Mouse (Mus musculus) ES-E14 (cell line): ENCODE measurements around the gene Tbc1d16. TPM values are rescaled to one million over a fixed set of nuclear protein-coding genes. Genes with fewer than 3 reads are reported as not detected.

Experiments
- DNase-seq: peaks from one replicate; pipeline ENCODE4 v3.0.0-alpha.2; 2013; ENCODE audit warnings: low read depth, low spot score
- H3K27ac ChIP-seq: 2 replicates; pipeline ENCODE4 v1.5.1; 2012; ENCODE audit warnings: low read depth, mild to moderate bottlenecking, low read length, moderate library complexity, mixed read lengths; ENCODE audit not compliant: poor library complexity, insufficient read depth, severe bottlenecking
- H3K36me3 ChIP-seq: 2 replicates; pipeline ENCODE4 v1.6.1; 2012; ENCODE audit warnings: mild to moderate bottlenecking, low read length, moderate library complexity, mixed read lengths; ENCODE audit not compliant: control insufficient read depth, poor library complexity, insufficient read depth, severe bottlenecking
- H3K4me1 ChIP-seq, 2 experiments: fragments of 150-350 bp in 1 of 2; sonication (generic) in 1 of 2; 2 replicates each; pipeline ENCODE4 v1.6.1; 2012; ENCODE audit warnings: low read length in 2 of 2, mild to moderate bottlenecking in 1 of 2, mixed read lengths in 1 of 2; ENCODE audit not compliant: control insufficient read depth in 2 of 2, insufficient read depth in 2 of 2, poor library complexity in 1 of 2
- H3K4me3 ChIP-seq, 2 experiments: fragments of 150-350 bp in 1 of 2; sonication (generic) in 1 of 2; 2 replicates each; pipeline ENCODE4 v1.5.1; 2012; ENCODE audit warnings: low read length in 2 of 2, low read depth in 1 of 2, mild to moderate bottlenecking in 1 of 2, mixed read lengths in 1 of 2; ENCODE audit not compliant: insufficient read depth in 1 of 2, poor library complexity in 1 of 2, severe bottlenecking in 1 of 2
- H3K9ac ChIP-seq: 2 replicates; pipeline ENCODE4 v1.6.1; 2012; ENCODE audit warnings: low read depth, mild to moderate bottlenecking, low read length, mixed read lengths; ENCODE audit not compliant: poor library complexity, insufficient read depth, severe bottlenecking
- H3K9me3 ChIP-seq: fragments of 150-350 bp; sonication (generic); 2 replicates; pipeline ENCODE4 v1.6.1; 2012; ENCODE audit warnings: low read depth, mild to moderate bottlenecking, low read length; ENCODE audit not compliant: control insufficient read depth, insufficient read depth
- CHD2 ChIP-seq: IDR thresholded peaks from 2 replicates; pipeline ENCODE4 v1.6.1; 2014; ENCODE audit warnings: mild to moderate bottlenecking, low read depth, low read length, inconsistent platforms
- HCFC1 ChIP-seq: IDR thresholded peaks from 2 replicates; pipeline ENCODE4 v1.6.1; 2012; ENCODE audit warnings: low read length, inconsistent platforms, borderline replicate concordance; ENCODE audit not compliant: insufficient read depth
- MAFK ChIP-seq: IDR thresholded peaks from 2 replicates; pipeline ENCODE4 v1.6.1; 2014; ENCODE audit warnings: mild to moderate bottlenecking, low read depth, low read length, inconsistent platforms; ENCODE audit not compliant: insufficient read depth
- ZC3H11A ChIP-seq: IDR thresholded peaks from 2 replicates; pipeline ENCODE4 v1.6.1; 2012; ENCODE audit warnings: low read depth, mild to moderate bottlenecking, inconsistent platforms, low read length, borderline replicate concordance
- ZNF384 ChIP-seq: IDR thresholded peaks from 2 replicates; pipeline ENCODE4 v1.6.1; 2012; ENCODE audit warnings: low read depth, low read length, inconsistent platforms
- in situ Hi-C, 2 experiments: fragments of 600-800 bp; cut with MboI; formaldehyde crosslinking; loops; one replicate each; pipeline ENCODE4 v1.15.1; 2025; ENCODE audit warnings: low sequenced_read_pairs in 2 of 2, inconsistent platforms in 1 of 2; ENCODE audit not compliant: unreplicated experiment in 2 of 2
- total RNA-seq: library from RNA; depleted of rRNA; stranded (reverse); fragments of 300-350 nt; gene quantifications from 2 replicates; pipeline ENCODE4 v1.2.3, GENCODE M21; 2012

The Tbc1d16 gene
- total RNA-seq, 1 experiment = 6.3 TPM

GRCm38 (mm10) chr11:119143376-119144002 lies 84.8 kb downstream of the Tbc1d16 start:
- DNase-seq = no peak
- Histone ChIP-seq H3K27ac (no peak overlapping the region), H3K4me3 (no peak overlapping the region), H3K36me3 (no peaks in the 10 kb centered on the region), H3K4me1 (peaks cover 0 to 7% of the 10 kb centered on the region in 2 experiments; a peak in 2 of 4 replicates), H3K9ac (no peak overlapping the region), H3K9me3 (no peaks in the 10 kb centered on the region)
- TF ChIP-seq MAFK (no peak), ZNF384 (no peak), ZC3H11A (no peak), HCFC1 (no peak), CHD2 (no peak)
- in situ Hi-C loops = no loop called here

GRCm38 (mm10) chr11:119142615-119143014 lies 85.7 kb downstream of the Tbc1d16 start:
- in situ Hi-C loops = no loop called here
- Histone ChIP-seq H3K4me1 (peaks cover 0 to 7% of the 10 kb centered on the region in 2 experiments; a peak in 2 of 4 replicates), H3K4me3 (no peak overlapping the region), H3K36me3 (no peaks in the 10 kb centered on the region), H3K9me3 (no peaks in the 10 kb centered on the region), H3K27ac (no peak overlapping the region), H3K9ac (no peak overlapping the region)
- TF ChIP-seq MAFK = no peak
- TF ChIP-seq CHD2 = no peak
- no peak for DNase-seq

GRCm38 (mm10) chr11:119139026-119139425 lies 89.3 kb downstream of the Tbc1d16 start:
- Histone ChIP-seq H3K9ac (no peak overlapping the region), H3K9me3 (no peaks in the 10 kb centered on the region), H3K4me1 (no peaks in the 10 kb centered on the region), H3K36me3 (no peaks in the 10 kb centered on the region), H3K4me3 (no peak overlapping the region), H3K27ac (no peak overlapping the region)
- no peak for DNase-seq
- in situ Hi-C loops = no loop called here
- TF ChIP-seq CHD2 = no peak
- TF ChIP-seq MAFK = no peak
- no peak for TF ChIP-seq ZNF384
- no peak for TF ChIP-seq HCFC1
- TF ChIP-seq ZC3H11A = no peak

GRCm38 (mm10) chr11:119138205-119138604 lies 90.1 kb downstream of the Tbc1d16 start:
- Histone ChIP-seq H3K36me3 (no peaks in the 10 kb centered on the region), H3K4me3 (no peak overlapping the region), H3K9ac (no peak overlapping the region), H3K9me3 (no peaks in the 10 kb centered on the region), H3K27ac (no peak overlapping the region), H3K4me1 (no peaks in the 10 kb centered on the region)
- DNase-seq = no peak
- TF ChIP-seq ZNF384 (no peak), MAFK (no peak), HCFC1 (no peak), ZC3H11A (no peak), CHD2 (no peak)
- in situ Hi-C loops = no loop called here

GRCm38 (mm10) chr11:119134586-119134985 lies 93.7 kb downstream of the Tbc1d16 start:
- in situ Hi-C loops = no loop called here
- no peak overlapping the region for H3K27ac ChIP-seq
- DNase-seq = no peak
- H3K36me3 ChIP-seq = no peaks in the 10 kb centered on the region
- H3K4me1 ChIP-seq = no peaks in the 10 kb centered on the region
- no peak for TF ChIP-seq HCFC1
- TF ChIP-seq ZNF384 = no peak
- TF ChIP-seq CHD2 = no peak
- TF ChIP-seq ZC3H11A = no peak
- TF ChIP-seq MAFK = no peak
- no peak overlapping the region for H3K9ac ChIP-seq
- no peak overlapping the region for H3K4me3 ChIP-seq
- H3K9me3 ChIP-seq = no peaks in the 10 kb centered on the region
